Mouse (Mus musculus) ovary, postnatal 14 days (tissue): ENCODE data around the gene Cela3a.

Experiments used
- DNase-seq: peaks from one replicate; pipeline ENCODE4 v3.0.0; 2022; ENCODE audit warnings: low spot score

Cela3a gene

DNA sequence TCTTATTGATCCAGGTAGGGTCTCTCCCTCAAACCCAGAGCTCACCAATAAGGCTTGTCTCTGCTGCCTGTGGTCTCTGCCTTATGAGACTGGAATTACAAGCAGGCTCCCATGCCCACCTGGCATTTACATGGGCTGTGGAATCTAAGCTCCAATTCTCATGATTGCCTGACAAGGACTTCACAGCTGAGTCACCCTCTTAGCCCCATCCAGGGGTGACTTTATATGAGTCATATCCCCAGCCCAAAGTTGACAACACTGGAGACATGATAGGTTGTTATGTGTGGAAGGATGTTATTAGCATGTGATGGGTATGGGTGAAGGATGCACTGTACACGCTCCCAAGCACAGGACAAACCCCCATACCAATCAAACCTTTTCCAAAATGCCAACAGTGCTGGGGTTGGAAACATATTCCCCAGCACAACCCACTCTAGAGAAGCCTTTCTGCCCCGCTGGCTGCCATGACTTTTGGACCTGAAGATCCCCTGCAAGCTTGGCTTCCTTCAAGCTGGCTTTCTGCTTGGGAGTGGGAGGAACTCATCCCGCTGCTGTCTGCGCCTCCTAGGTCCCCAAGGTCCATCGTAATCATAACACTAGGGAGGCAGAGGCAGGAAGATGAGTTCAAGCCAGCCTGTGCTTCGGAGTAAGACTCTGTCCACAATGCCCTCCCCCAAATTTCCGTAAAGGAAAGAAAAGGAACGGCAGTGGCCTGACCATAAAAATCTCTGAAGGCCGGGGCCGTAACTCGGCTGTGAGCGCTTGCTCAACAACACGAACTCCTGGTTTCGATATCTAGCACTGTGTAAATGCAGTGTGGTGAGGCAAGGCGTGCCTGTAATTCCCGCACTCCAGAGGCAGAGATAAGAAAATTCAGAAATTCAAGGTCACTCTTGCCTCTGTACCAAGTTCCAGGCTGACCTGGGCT, 37.7 kb downstream of the Cela3a start:
- no peak for DNase-seq

DNA sequence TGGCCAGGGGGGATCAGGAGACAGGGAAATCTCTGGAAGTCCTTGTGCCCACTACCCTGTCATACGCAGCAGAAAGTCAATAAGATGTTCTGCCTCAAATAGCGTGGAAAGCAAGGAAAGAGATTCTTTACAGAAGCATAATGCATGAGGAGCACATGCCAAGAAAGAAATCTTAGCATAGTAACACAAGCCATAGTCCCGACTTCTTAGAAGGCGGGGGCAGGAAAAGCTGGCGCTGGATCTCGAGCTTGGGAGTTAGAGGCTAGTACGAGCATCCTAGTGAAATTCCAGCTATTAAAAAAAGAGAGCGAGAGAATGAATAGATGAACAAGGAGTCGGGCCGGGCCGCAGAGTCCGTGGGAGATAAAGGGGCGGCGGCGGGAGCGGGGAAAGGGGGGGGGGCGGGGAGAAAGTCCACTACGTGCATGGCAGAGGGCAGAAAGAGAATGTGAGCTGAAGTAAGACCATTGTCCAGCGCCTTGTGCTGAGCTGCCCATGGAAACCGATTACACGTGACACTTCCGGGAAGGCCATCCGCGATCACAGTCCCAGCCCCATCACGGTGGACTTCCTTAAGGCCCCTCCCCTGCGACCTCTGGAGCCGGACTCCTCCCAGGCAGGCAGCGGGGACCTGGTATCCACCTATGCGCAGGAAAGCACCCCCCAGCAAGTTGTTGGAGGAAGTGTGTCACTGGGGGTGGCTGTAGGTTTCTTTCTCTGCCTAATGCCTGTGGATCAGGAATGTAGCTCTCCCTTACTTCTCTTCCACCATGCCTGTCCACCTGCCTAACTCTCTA, 39.4 kb downstream of the Cela3a start:
- DNase-seq: peak; percentile 27

DNA sequence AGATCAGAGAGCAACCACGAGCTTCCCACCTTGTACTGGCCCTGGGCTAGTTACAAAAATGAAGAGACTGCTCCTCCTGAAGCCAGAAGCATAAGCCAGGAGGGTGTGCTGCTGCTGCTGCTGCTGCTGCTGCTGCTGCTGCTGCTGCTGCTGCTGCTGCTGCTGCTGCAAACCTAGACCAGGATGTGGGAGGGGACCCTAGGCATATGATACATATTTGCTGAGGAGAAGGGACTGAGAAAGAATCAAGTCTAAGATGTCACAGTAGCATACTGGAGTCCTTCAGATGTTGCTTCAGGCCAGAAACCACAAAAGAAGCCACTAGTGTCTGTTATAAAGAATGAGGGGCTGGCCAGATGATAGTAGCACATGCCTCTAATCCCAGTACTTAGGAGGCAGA, 41.4 kb downstream of the Cela3a start:
- no peak for DNase-seq

DNA sequence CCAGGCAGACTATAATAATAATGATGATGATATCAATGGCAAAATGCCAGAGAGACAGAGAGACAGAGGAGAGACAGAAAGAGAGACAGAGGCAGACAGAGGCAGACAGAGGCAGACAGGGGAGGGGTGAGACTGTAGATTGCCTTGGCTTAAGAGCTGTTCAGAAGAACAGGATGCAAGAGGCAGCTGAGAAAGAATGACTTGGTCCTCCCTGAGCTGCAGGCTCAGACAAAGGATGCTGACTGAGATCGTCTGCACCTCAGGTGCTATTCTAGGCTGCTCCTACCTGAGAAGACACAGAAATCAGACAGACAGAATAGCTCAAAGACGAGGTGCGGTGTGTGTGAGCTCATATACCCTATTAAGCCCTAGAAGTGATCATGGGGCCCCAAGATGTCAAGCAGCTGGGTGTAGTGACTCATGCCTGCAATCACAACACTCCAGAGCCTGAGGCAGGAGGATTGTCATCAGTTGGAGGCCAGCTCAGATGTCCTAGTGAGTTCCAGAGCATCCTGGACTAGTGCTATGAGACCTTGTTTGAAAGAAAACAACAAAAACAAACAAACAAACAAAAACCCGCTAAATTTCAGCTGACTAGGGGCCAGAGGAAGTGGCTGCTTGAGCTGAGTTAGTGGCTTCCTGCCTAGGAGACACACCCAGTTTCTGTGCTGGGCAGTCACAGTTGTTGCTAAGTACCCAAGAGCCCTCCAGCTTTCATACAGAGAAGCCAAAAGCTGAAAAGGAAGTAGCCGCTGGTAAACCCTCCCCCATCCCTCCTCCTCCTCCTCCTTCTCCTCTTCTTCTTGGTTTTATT, 42.1 kb downstream of the Cela3a start:
- DNase-seq: no peak

DNA sequence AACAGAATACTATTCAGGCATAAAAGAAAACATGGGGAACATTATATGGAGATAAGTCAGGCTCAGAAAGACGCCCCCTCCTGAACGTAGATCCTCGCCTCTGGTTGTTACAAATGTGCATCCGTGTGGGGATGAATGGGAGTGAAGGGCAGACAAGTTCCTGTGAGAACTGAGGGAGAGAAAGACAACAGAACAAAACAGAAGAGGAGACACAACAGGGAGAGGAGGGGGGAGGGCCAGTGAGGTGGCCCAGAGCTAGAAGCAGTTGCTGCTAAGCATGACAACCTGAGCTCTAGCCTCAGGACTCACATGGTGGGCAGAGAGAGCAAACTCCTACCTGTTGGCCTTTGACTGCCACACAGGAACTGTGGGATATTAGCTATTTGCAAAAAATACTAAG, 43.5 kb downstream of the Cela3a start:
- DNase-seq: no peak

DNA sequence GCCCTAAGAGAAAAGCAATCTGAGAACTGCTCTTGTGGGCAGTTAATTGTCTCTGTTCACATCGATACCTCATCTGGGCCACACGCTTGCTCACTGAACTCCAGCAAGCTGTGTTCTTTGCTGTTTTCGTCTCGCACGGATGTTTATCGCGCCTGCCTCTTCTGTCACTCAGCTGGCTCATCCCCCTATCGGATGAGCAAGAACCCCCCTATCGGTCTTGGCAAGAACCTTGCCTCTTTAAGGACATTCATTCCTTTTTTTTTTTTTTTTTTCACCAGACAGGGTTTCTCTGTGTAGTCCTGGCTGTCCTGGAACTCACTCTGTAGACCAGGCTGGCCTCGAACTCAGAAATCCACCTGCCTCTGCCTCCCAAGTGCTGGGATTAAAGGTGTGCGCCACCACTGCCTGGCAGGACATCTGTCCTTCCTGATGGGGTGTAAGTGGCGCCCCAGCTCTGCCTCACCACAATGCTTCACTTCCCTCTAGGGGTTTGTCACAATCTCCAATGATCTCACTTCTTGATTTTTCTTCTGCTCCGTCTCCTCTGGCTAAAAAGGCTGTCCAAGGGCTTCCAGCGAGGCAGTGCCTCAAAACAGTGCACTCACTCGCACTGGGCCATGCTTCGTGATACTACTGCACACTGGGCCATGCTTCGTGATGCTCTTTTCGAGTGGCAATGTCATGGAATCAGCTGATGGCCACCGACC, 44.1 kb downstream of the Cela3a start:
- no peak for DNase-seq

DNA sequence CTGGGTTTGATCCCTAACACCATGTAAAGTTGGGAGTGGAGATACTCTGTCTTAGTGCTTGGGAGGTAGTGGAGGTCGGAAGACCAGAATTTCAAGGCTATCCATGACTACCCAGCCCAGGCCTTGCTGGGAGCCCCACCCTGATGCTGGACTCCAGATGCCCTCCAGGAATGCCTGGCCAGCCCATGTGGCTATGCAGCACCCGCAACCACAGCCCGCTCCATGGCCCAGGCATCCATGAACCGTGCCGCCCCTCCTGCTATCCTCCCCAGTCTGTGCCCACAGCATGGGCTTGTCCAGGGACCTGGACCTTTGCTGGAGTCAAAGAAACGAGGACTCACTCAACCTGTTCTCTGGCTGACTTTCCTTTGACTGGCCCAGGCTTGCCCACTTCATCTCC, 44.8 kb downstream of the Cela3a start:
- DNase-seq: no peak

DNA sequence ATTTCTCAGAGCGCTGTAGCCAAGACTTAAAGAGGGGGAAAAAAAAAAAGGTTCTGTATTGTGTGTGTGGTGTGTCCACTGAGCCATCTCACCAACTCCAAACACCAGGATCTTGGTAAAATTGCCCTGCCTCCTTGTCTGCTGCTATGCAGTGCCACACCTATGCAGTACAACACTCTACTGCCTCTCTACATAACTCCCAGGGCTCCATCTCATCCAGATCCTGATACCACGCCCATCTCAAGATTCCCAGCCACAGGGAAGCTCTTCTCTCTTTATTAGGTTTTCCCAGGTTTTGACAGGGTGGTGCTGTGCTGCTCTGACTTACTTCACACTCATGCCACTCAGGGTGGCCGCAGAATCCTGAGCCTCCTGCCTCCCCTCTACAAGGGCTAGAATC, 48.6 kb downstream of the Cela3a start:
- no peak for DNase-seq

DNA sequence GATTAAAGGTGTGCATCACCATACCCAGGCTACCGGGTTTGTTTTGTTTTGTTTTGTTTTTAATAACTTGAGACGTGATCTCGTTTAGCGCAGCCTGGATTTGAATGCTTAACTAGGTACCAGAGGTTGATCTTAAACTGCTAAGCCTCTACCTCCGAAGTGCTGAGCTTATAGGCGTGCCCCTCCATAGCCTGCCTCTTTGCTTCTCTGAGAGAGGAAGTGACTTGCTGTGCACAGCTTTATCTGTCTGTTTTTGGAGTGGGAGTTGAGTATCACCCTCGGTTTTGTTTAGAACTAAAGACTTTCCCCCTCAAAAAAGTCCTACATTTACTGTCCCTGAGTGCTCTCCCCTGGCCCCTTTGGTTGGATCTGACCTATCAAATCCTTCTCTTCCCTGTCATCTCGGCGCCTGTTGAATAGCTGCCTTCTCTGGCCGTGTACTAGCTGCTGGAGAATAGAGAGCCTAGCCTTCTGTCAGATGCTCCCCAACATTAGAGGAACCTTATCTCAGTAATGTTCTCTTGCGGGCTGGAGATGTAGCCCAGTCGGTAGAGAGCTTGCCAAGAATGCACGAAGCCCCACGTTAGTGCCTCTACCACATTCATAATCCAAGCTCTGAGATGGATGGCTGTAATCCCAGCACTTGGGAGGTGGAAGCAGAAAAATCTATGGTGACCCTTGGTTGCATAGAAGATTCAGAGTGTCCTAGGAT, 51.1 kb downstream of the Cela3a start:
- DNase-seq: no peak

DNA sequence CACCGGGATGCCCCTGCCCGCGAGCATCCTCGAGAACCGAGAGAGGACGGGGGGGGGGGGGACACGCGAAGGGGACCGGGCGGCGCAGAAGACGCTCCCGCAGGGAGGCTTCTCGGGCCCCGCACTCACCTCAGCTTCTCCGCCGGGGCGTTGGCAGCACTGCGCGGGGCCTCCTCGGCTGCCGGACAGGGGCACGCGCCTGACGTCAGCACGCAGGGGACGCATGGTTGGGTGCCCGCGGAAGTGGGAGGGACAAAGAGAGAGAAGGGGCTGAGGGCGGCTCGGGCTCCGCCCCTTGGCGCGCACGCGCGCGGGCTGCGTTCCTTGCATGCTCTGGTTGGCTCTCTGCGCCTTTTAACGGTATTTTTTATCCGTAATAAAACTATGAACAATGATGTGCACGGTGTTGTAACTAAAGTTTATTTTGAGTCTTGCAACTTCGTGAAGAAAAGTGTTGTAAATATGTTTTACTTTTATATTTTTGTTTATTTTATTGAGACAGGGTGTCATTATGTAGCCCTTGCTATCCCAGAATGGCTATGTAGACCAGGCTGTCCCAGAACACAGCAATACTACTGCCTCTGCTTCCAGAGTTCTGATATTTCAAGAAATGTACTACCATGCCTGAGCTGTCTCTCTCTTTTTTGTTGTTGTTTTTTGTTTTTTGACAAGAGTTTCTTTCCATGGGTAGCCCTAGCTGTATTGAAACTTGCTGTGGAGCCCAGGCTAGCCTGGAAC, 51.9 kb downstream of the Cela3a start, which contains the start of gene Cdc42:
Gene Cdc42 (minus strand): TSS at position 204 of the 738 bp plus-strand sequence.
- DNase-seq: peak; percentile 99

DNA sequence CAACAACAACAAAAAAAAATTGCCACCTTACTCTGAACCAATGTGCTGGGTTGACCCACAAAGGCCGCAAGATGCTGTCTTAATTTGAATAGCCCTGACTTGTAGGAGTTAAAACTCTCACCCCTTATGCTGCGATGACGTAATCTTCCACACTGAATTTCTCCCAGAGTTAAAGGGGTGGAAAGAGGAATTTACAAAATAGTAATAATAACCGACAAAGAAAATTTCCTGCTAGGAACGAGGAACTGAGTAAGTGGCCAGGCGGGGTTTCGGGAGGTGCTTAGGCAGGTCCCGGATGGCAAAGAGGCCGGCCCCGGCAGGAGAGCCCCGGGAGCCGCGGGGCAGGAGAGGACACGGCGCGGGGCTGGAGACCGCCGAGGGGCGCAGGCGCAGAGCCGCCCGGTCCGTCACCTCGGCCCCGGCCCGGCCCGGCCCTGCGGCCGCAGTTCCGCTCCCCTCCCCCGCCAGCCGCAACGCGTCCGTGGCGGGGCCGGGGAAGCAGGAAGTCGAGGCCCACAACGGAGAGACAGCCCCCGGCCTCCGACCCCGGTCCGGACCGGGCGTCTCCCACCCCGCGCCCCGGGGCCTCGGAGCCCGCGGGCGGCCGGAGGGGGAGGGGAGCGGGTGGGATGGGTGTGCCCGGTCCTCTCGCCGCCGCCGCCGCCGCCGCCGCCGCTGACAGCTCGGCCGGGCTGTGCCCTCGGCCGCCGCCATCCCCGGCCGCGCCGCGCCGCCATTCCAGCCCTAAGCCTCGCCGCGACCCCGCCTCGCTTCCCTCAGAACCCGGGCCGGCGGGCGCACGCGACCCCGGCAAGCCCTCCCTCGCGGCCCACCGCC, 52.7 kb downstream of the Cela3a start:
- DNase-seq: peak; percentile 51
